Mouse (Mus musculus) forebrain, embryonic 16.5 days (tissue): ENCODE data around the gene Gm28374. TPM values are rescaled to one million over a fixed set of nuclear protein-coding genes. Genes with fewer than 3 reads are reported as not detected.

Experiments used
- ATAC-seq: fragments of 200-750 bp; cut with Nextera tagmentation; 2 replicates; pipeline ENCODE4 v1.8.0; 2017; ENCODE audit warnings: mild to moderate bottlenecking, moderate library complexity
- H3K27ac ChIP-seq: fragments of 300-500 bp; sonication (generic); 2 replicates; pipeline ENCODE4 v1.5.1; 2014; ENCODE audit warnings: low read length, control low read depth
- H3K27me3 ChIP-seq: fragments of 300-500 bp; sonication (generic); replicated peaks from 2 replicates; pipeline ENCODE4 v1.6.1; 2014; ENCODE audit warnings: low read length; ENCODE audit not compliant: control insufficient read depth, insufficient read depth
- H3K36me3 ChIP-seq: fragments of 300-500 bp; sonication (generic); 2 replicates; pipeline ENCODE4 v1.6.1; 2014; ENCODE audit not compliant: control insufficient read depth, insufficient read depth
- H3K4me1 ChIP-seq: fragments of 300-500 bp; sonication (generic); replicated peaks from 2 replicates; pipeline ENCODE4 v1.6.1; 2014; ENCODE audit warnings: low read length; ENCODE audit not compliant: control insufficient read depth, insufficient read depth
- H3K4me2 ChIP-seq: fragments of 300-500 bp; sonication (generic); 2 replicates; pipeline ENCODE4 v1.6.1; 2014; ENCODE audit warnings: mild to moderate bottlenecking, low read length, control low read depth
- H3K4me3 ChIP-seq: fragments of 300-500 bp; sonication (generic); replicated peaks from 2 replicates; pipeline ENCODE4 v1.5.1; 2014; ENCODE audit warnings: mild to moderate bottlenecking, low read length, control low read depth
- H3K9ac ChIP-seq: fragments of 300-500 bp; sonication (generic); replicated peaks from 2 replicates; pipeline ENCODE4 v1.6.1; 2014; ENCODE audit warnings: low read depth, low read length, control low read depth
- H3K9me3 ChIP-seq: fragments of 300-500 bp; sonication (generic); 2 replicates; pipeline ENCODE4 v1.6.1; 2016; ENCODE audit warnings: low read length; ENCODE audit not compliant: control insufficient read depth
- WGBS: fragments of 180-500 bp; shearing (Covaris S2); extraction: QIAGEN DNeasy Blood & Tissue Kit; methylation state at CpG from one replicate; pipeline ENCODE4 v1.1.7; 2014; 5-methylcytosine and 5-hydroxymethylcytosine counted together
- polyA plus RNA-seq: library from polyadenylated mRNA; unstranded; fragments of >200 nt; fragmentation: Nextera tagmentation; extraction: Ambion mirVana; gene quantifications from 2 replicates; pipeline ENCODE4 v1.2.1, GENCODE M21; 2015

Gene Gm28374
- polyA plus RNA-seq, 1 experiment from 2014 or later, result 3.1 TPM

GRCm38 (mm10) chr19:6070571-6071250 lies 11.3 kb downstream of the Gm28374 start:
- H3K9ac ChIP-seq, result no peak overlapping the region
- H3K4me2 ChIP-seq, result no peak overlapping the region
- 89% methylated on average over 31 of the region's 31 CpGs for WGBS
- no peaks in the 10 kb centered on the region for H3K27me3 ChIP-seq
- H3K36me3 ChIP-seq, result peaks cover 12% of the 10 kb centered on the region
- H3K27ac ChIP-seq, result no peak overlapping the region
- ATAC-seq, result no peak
- H3K4me1 ChIP-seq, result peaks cover 22% of the 10 kb centered on the region
- no peaks in the 10 kb centered on the region for H3K9me3 ChIP-seq
- no peak overlapping the region for H3K4me3 ChIP-seq

DNA sequence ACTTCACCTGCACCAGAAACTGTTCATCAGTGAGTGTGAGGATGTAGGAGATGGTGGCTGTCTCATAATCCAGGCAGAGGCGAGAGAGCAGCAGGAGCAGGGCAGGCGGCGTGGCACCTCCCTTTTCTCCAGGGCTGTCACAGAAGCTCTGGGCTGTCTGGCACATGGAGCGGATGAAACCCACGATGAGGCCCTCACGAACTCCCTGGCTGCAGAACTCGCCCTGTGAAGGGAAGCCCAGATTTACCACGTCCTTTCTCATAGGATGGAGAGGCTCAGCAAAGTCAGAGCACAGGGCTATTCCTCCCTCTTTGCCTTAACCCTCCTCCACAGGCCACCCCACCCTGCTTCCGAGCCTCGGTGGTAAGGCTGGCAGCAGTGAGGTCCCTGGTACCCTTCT lies 12.2 kb downstream of the Gm28374 start:
- no peak overlapping the region for H3K4me3 ChIP-seq
- H3K27me3 ChIP-seq, result no peaks in the 10 kb centered on the region
- no peak overlapping the region for H3K4me2 ChIP-seq
- peaks cover 12% of the 10 kb centered on the region for H3K36me3 ChIP-seq
- no peak overlapping the region for H3K9ac ChIP-seq
- WGBS, result 91% methylated on average over 10 of the region's 10 CpGs
- no peaks in the 10 kb centered on the region for H3K9me3 ChIP-seq
- peaks cover 20% of the 10 kb centered on the region for H3K4me1 ChIP-seq
- no peak for ATAC-seq
- H3K27ac ChIP-seq, result no peak overlapping the region

DNA sequence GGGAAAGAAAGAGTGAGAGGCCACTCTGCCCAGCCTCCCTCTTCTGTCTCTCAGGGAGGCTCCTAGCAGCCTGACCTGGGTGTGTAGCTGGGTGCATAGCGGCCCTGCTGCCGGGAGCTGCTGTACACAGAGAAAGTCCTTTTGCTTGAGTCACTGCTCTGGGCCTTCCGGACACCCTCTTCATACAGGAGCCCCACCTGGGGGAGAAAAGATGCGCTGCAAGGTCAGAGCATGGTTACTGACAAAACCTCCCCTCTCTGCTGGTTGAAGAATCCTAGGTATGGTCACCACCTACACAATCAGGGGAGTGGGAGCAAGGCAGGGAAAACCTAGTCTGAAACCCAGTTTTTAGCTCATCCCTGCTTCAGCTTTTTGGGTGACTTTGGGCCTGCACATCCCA lies 13.1 kb downstream of the Gm28374 start:
- Histone ChIP-seq H3K36me3 (peaks cover 12% of the 10 kb centered on the region), H3K9me3 (no peaks in the 10 kb centered on the region), H3K4me3 (no peak overlapping the region), H3K4me2 (no peak overlapping the region), H3K27me3 (no peaks in the 10 kb centered on the region), H3K9ac (no peak overlapping the region), H3K27ac (no peak overlapping the region), H3K4me1 (peaks cover 20% of the 10 kb centered on the region)
- 81% methylated on average over 4 of the region's 4 CpGs for WGBS
- no peak for ATAC-seq

DNA sequence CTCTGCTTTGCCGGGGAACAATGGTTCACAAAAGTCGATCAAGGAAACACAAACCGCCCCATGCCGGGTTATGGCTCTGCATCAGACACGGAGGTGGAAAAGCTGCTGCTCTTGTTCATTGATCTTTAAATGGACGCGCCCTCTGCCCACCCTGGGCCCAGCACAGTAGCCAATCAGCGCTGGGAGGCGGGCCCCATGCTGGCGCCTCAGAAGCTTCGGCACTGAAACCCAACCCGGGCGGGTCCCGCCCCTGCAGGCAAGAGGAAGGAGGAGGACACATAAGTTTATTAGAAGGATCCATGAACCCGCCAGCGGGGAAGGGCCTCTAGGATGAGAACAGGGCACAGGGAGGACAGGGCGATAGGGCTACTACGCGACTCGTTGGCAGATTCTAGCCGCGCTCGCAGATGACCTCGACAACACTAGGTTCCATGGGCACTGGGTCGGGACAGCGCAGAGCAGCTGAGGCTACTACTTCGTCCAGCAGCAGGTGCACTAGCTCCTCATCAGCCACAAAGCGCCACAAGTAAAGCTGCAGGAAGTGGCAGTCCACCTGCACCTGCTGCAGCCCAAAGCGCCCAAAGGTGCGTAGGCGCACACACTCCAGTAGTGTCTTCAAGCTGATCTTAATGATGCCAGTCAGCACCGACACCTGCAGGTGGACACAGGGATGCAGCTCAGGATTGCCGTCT lies 14.2 kb downstream of the Gm28374 start, which contains the start of gene Tm7sf2:
Gene Tm7sf2, minus strand, starts transcription at position 650 of the 692 bp plus-strand sequence.
- peak within 1 kb of the TSS; percentile 90 for H3K27ac ChIP-seq
- H3K4me1 ChIP-seq, result peaks cover 22% of the 10 kb centered on the region
- WGBS, result 9% methylated on average over 32 of the region's 33 CpGs
- ATAC-seq, result peak; percentile 94
- no peaks in the 10 kb centered on the region for H3K27me3 ChIP-seq
- peak within 1 kb of the TSS; percentile 99 for H3K4me2 ChIP-seq
- no peaks in the 10 kb centered on the region for H3K9me3 ChIP-seq
- H3K4me3 ChIP-seq, result peak within 1 kb of the TSS; percentile 73
- peak within 1 kb of the TSS; percentile 84 for H3K9ac ChIP-seq
- peaks cover 12% of the 10 kb centered on the region for H3K36me3 ChIP-seq

GRCm38 (mm10) chr19:6067011-6067723 lies 14.9 kb downstream of the Gm28374 start:
- H3K4me1 ChIP-seq, result peaks cover 29% of the 10 kb centered on the region
- no peaks in the 10 kb centered on the region for H3K9me3 ChIP-seq
- peak overlapping the region; percentile 84 for H3K9ac ChIP-seq
- H3K27me3 ChIP-seq, result no peaks in the 10 kb centered on the region
- peaks cover 12% of the 10 kb centered on the region for H3K36me3 ChIP-seq
- H3K4me3 ChIP-seq, result peak overlapping the region; percentile 73
- peak; percentile 65 for ATAC-seq
- peak overlapping the region; percentile 90 for H3K27ac ChIP-seq
- peak overlapping the region; percentile 99 for H3K4me2 ChIP-seq
- under 1% methylated on average over 30 of the region's 30 CpGs for WGBS

GRCm38 (mm10) chr19:6066571-6066970 lies 15.5 kb downstream of the Gm28374 start:
- Histone ChIP-seq H3K9ac (peak overlapping the region; percentile 84), H3K27me3 (no peaks in the 10 kb centered on the region), H3K4me3 (peak overlapping the region; percentile 73), H3K9me3 (no peaks in the 10 kb centered on the region), H3K4me1 (peaks cover 34% of the 10 kb centered on the region), H3K36me3 (peaks cover 12% of the 10 kb centered on the region), H3K4me2 (peak overlapping the region; percentile 99), H3K27ac (peak overlapping the region; percentile 90)
- no peak for ATAC-seq
- 43% methylated on average over 5 of the region's 5 CpGs for WGBS

- no peak overlapping the region for H3K4me2 ChIP-seq
- no peaks in the 10 kb centered on the region for H3K36me3 ChIP-seq
- H3K27me3 ChIP-seq, result no peaks in the 10 kb centered on the region
- H3K9ac ChIP-seq, result no peak overlapping the region
- H3K4me3 ChIP-seq, result no peak overlapping the region
- peaks cover 45% of the 10 kb centered on the region for H3K4me1 ChIP-seq
- H3K9me3 ChIP-seq, result no peaks in the 10 kb centered on the region
- ATAC-seq, result no peak
- no peak overlapping the region for H3K27ac ChIP-seq
- 93% methylated on average over 6 of the region's 6 CpGs for WGBS
These were observed 19.0 kb downstream of the Gm28374 start for GRCm38 (mm10) chr19:6063081-6063480.

GRCm38 (mm10) chr19:6062418-6062817 lies 19.6 kb downstream of the Gm28374 start:
- H3K4me1 ChIP-seq, result peaks cover 41% of the 10 kb centered on the region
- H3K27me3 ChIP-seq, result no peaks in the 10 kb centered on the region
- no peak overlapping the region for H3K27ac ChIP-seq

DNA sequence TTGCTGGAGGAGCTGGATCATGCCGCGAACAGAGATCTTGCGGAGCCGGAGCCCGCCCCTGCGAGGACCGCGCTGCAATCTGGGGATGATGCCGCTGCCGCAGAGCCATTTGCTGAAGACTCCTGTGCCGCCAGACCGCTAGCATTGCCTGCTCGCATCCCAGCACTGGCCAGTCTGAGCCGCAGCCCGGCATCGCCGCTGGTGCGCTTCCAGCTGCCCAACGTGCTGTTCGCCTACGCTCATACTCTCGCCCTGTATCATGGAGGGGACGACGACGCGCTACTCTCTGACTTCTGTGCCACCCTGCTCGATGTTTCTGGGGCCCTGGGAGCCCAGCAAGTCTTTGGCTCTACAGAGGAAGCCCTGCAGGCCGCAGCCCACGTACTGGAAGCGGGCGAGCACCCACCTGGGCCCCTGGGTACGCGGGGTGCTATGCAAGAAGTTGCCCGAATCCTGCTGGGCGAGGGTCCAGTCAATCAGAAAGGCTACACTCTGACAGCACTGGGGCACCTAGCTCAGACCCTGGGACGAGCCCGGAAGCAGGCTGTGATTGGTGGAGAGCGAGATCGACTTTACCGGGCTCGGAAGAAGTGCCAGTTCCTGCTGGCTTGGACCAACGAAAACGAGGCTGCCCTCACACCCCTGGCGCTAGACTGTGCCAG lies 20.3 kb downstream of the Gm28374 start:
- Histone ChIP-seq H3K27me3 (no peaks in the 10 kb centered on the region), H3K36me3 (no peaks in the 10 kb centered on the region), H3K27ac (peak overlapping the region; percentile 82), H3K9ac (peak overlapping the region; percentile 91), H3K4me2 (peak overlapping the region; percentile 100), H3K4me3 (peak overlapping the region; percentile 90), H3K4me1 (peaks cover 40% of the 10 kb centered on the region), H3K9me3 (no peaks in the 10 kb centered on the region)
- WGBS, result 3% methylated on average over 43 of the region's 44 CpGs
- ATAC-seq, result no peak

More at GRCm38 (mm10) chr19:6062418-6062817, 19.6 kb downstream of the Gm28374 start:
- ATAC-seq, result no peak
- Histone ChIP-seq H3K36me3 (no peaks in the 10 kb centered on the region), H3K9me3 (no peaks in the 10 kb centered on the region), H3K4me2 (peak overlapping the region; percentile 100), H3K4me3 (peak overlapping the region; percentile 90), H3K9ac (peak overlapping the region; percentile 91)
- 71% methylated on average over 5 of the region's 5 CpGs for whole genome bisulfite sequencing
